Mouse (Mus musculus) hindbrain, embryonic 12.5 days (tissue): ENCODE results near the gene Atp9a. TPM values are rescaled to one million over a fixed set of nuclear protein-coding genes. Genes with fewer than 3 reads are reported as not detected.
A peak's percentile ranks its signal among the peaks of the same experiment; 100 is the strongest.

Source experiments
- ATAC-seq: fragments of 200-750 bp; cut with Nextera tagmentation; 2 replicates; pipeline ENCODE4 v1.8.0; 2017; ENCODE audit warnings: moderate TSS enrichment; ENCODE audit not compliant: low FRiP score
- H3K27ac ChIP-seq: fragments of 300-500 bp; sonication (generic); 2 replicates; pipeline ENCODE4 v1.5.1; 2016; ENCODE audit warnings: mild to moderate bottlenecking
- H3K27me3 ChIP-seq: fragments of 300-500 bp; sonication (generic); 2 replicates; pipeline ENCODE4 v1.6.1; 2016; ENCODE audit warnings: mild to moderate bottlenecking
- H3K36me3 ChIP-seq: fragments of 300-500 bp; sonication (generic); 2 replicates; pipeline ENCODE4 v1.6.1; 2016; ENCODE audit warnings: mild to moderate bottlenecking
- H3K4me1 ChIP-seq: fragments of 300-500 bp; sonication (generic); 2 replicates; pipeline ENCODE4 v1.6.1; 2016
- H3K4me2 ChIP-seq: fragments of 300-500 bp; sonication (generic); replicated peaks from 2 replicates; pipeline ENCODE4 v1.6.1; 2016; ENCODE audit warnings: mild to moderate bottlenecking
- H3K4me3 ChIP-seq: fragments of 300-500 bp; sonication (generic); 2 replicates; pipeline ENCODE4 v1.5.1; 2016; ENCODE audit warnings: mild to moderate bottlenecking
- H3K9ac ChIP-seq: fragments of 300-500 bp; sonication (generic); 2 replicates; pipeline ENCODE4 v1.6.1; 2016; ENCODE audit warnings: mild to moderate bottlenecking, moderate library complexity
- H3K9me3 ChIP-seq: fragments of 300-500 bp; sonication (generic); replicated peaks from 2 replicates; pipeline ENCODE4 v1.6.1; 2016; ENCODE audit warnings: mild to moderate bottlenecking
- WGBS: fragments of 180-500 bp; shearing (Covaris S2); methylation state at CpG from one replicate; pipeline ENCODE4 v1.1.7; 2016; 5-methylcytosine and 5-hydroxymethylcytosine counted together
- polyA plus RNA-seq: library from polyadenylated mRNA; unstranded; fragments of >200 nt; fragmentation: Nextera tagmentation; extraction: Ambion mirVana; gene quantifications from 2 replicates; pipeline ENCODE4 v1.2.1, GENCODE M21; 2016

Atp9a gene
- polyA plus RNA-seq = 50.8 and 54.2 TPM in 2 replicates

- peaks cover 11% of the 10 kb centered on the region; the same call in 1 of the 2 replicates for H3K4me1 ChIP-seq
- 6% methylated on average over 33 of the region's 33 CpGs for WGBS
- H3K27me3 ChIP-seq = no peaks in the 10 kb centered on the region
- H3K36me3 ChIP-seq = no peaks in the 10 kb centered on the region
- ATAC-seq = peak; percentile 61
- peak within 1 kb of the TSS; percentile 71 for H3K4me2 ChIP-seq
- peak within 1 kb of the TSS; percentile 88 for H3K9ac ChIP-seq
- H3K27ac ChIP-seq = peak within 1 kb of the TSS; percentile 91
- H3K9me3 ChIP-seq = no peaks in the 10 kb centered on the region
- peak within 1 kb of the TSS; percentile 91 for H3K4me3 ChIP-seq
Measured at GRCm38 (mm10) chr2:168742059-168742627, at the start of gene Atp9a. Gene Atp9a, minus strand, starts transcription at chr2:168742409.

GRCm38 (mm10) chr2:168791115-168791802 lies 49.0 kb upstream of the Atp9a start:
- ATAC-seq = peak; percentile 72
- no peak overlapping the region for H3K9ac ChIP-seq
- WGBS = 51% methylated on average over 4 of the region's 4 CpGs
- no peaks in the 10 kb centered on the region for H3K9me3 ChIP-seq
- H3K27me3 ChIP-seq = no peaks in the 10 kb centered on the region
- H3K36me3 ChIP-seq = no peaks in the 10 kb centered on the region
- H3K4me1 ChIP-seq = peaks cover 6% of the 10 kb centered on the region
- H3K4me3 ChIP-seq = no peak overlapping the region
- H3K27ac ChIP-seq = peak overlapping the region; percentile 45
- no peak overlapping the region; the same call in 1 of the 2 replicates for H3K4me2 ChIP-seq

GRCm38 (mm10) chr2:168786174-168786573 lies 44.0 kb upstream of the Atp9a start:
- no peak for ATAC-seq
- H3K9ac ChIP-seq = no peak overlapping the region
- H3K4me1 ChIP-seq = peaks cover 7% of the 10 kb centered on the region
- 85% methylated on average over 9 of the region's 9 CpGs for WGBS
- H3K27ac ChIP-seq = no peak overlapping the region
- H3K4me3 ChIP-seq = no peak overlapping the region
- no peaks in the 10 kb centered on the region for H3K36me3 ChIP-seq
- H3K9me3 ChIP-seq = no peaks in the 10 kb centered on the region
- no peak overlapping the region for H3K4me2 ChIP-seq
- H3K27me3 ChIP-seq = no peaks in the 10 kb centered on the region

- H3K4me1 ChIP-seq = peaks cover 14% of the 10 kb centered on the region
- no peak overlapping the region for H3K27ac ChIP-seq
- H3K9ac ChIP-seq = no peak overlapping the region
- H3K27me3 ChIP-seq = no peaks in the 10 kb centered on the region
- H3K9me3 ChIP-seq = no peaks in the 10 kb centered on the region
- ATAC-seq = no peak
- no peak overlapping the region; the same call in 1 of the 2 replicates for H3K4me2 ChIP-seq
- H3K4me3 ChIP-seq = no peak overlapping the region
- WGBS = 33% methylated on average over 9 of the region's 9 CpGs
- H3K36me3 ChIP-seq = no peaks in the 10 kb centered on the region
Measured at GRCm38 (mm10) chr2:168780596-168780995, 38.4 kb upstream of the Atp9a start.

- Histone ChIP-seq H3K4me3 (no peak overlapping the region), H3K4me2 (no peak overlapping the region), H3K27ac (no peak overlapping the region), H3K27me3 (no peaks in the 10 kb centered on the region), H3K9me3 (no peaks in the 10 kb centered on the region), H3K9ac (no peak overlapping the region), H3K36me3 (no peaks in the 10 kb centered on the region), H3K4me1 (peaks cover 14% of the 10 kb centered on the region)
- WGBS = 6% methylated on average over 9 of the region's 9 CpGs
- no peak for ATAC-seq
Measured at GRCm38 (mm10) chr2:168780024-168780423, 37.8 kb upstream of the Atp9a start.

- no peak overlapping the region for H3K4me3 ChIP-seq
- no peak overlapping the region for H3K27ac ChIP-seq
- H3K9ac ChIP-seq = no peak overlapping the region
- no peaks in the 10 kb centered on the region for H3K36me3 ChIP-seq
- no peak overlapping the region for H3K4me2 ChIP-seq
- ATAC-seq = no peak
- H3K4me1 ChIP-seq = peaks cover 10% of the 10 kb centered on the region
- H3K9me3 ChIP-seq = no peaks in the 10 kb centered on the region
- no peaks in the 10 kb centered on the region for H3K27me3 ChIP-seq
Measured at GRCm38 (mm10) chr2:168777481-168777880, 35.3 kb upstream of the Atp9a start.

GRCm38 (mm10) chr2:168776238-168776637 lies 34.0 kb upstream of the Atp9a start:
- Histone ChIP-seq H3K9ac (no peak overlapping the region), H3K9me3 (no peaks in the 10 kb centered on the region), H3K27ac (no peak overlapping the region), H3K36me3 (no peaks in the 10 kb centered on the region), H3K27me3 (no peaks in the 10 kb centered on the region), H3K4me2 (no peak overlapping the region), H3K4me1 (peaks cover 10% of the 10 kb centered on the region), H3K4me3 (no peak overlapping the region)
- no peak for ATAC-seq
- 84% methylated on average over 3 of the region's 3 CpGs for WGBS

GRCm38 (mm10) chr2:168769259-168769658 lies 27.1 kb upstream of the Atp9a start:
- Histone ChIP-seq H3K9ac (no peak overlapping the region), H3K36me3 (no peaks in the 10 kb centered on the region), H3K27me3 (peaks cover 40% of the 10 kb centered on the region), H3K4me1 (peaks cover 20% of the 10 kb centered on the region), H3K27ac (no peak overlapping the region), H3K9me3 (no peaks in the 10 kb centered on the region), H3K4me3 (no peak overlapping the region), H3K4me2 (no peak overlapping the region)
- 44% methylated on average over 8 of the region's 8 CpGs for WGBS
- ATAC-seq = no peak

GRCm38 (mm10) chr2:168767582-168767981 lies 25.4 kb upstream of the Atp9a start, which contains the start of gene Sall4:
Gene Sall4, minus strand, starts transcription at chr2:168767943.
- no peak for ATAC-seq
- H3K4me3 ChIP-seq = peak within 1 kb of the TSS; percentile 59
- WGBS = 14% methylated on average over 10 of the region's 10 CpGs
- no peaks in the 10 kb centered on the region for H3K9me3 ChIP-seq
- H3K4me1 ChIP-seq = peaks cover 34% of the 10 kb centered on the region
- H3K4me2 ChIP-seq = peak within 1 kb of the TSS; percentile 86
- H3K27ac ChIP-seq = peak within 1 kb of the TSS; percentile 66
- H3K9ac ChIP-seq = peak within 1 kb of the TSS; percentile 65
- peaks cover 47% of the 10 kb centered on the region for H3K27me3 ChIP-seq
- no peaks in the 10 kb centered on the region for H3K36me3 ChIP-seq

GRCm38 (mm10) chr2:168766538-168767361 lies 24.5 kb upstream of the Atp9a start:
- Histone ChIP-seq H3K36me3 (no peaks in the 10 kb centered on the region), H3K4me3 (peak overlapping the region; percentile 59), H3K27ac (peak overlapping the region; percentile 66), H3K4me2 (peak overlapping the region; percentile 86), H3K9me3 (no peaks in the 10 kb centered on the region), H3K27me3 (peaks cover 47% of the 10 kb centered on the region), H3K9ac (peak overlapping the region; percentile 65), H3K4me1 (peaks cover 42% of the 10 kb centered on the region)
- under 1% methylated on average over 52 of the region's 52 CpGs for WGBS
- ATAC-seq = peak; percentile 85

- Histone ChIP-seq H3K9me3 (no peaks in the 10 kb centered on the region), H3K27ac (peak overlapping the region; percentile 32; the same call in 1 of the 2 replicates), H3K4me1 (peaks cover 43% of the 10 kb centered on the region), H3K27me3 (peaks cover 47% of the 10 kb centered on the region), H3K4me3 (peak overlapping the region; percentile 59), H3K36me3 (no peaks in the 10 kb centered on the region), H3K9ac (peak overlapping the region; percentile 65), H3K4me2 (peak overlapping the region; percentile 86)
- under 1% methylated on average over 63 of the region's 65 CpGs for whole genome bisulfite sequencing
- ATAC-seq = peak; percentile 21; the same call in 1 of the 2 replicates
Measured at GRCm38 (mm10) chr2:168765696-168766537, 23.7 kb upstream of the Atp9a start.
